8 mouse cellular contexts compared by ENCODE assay signal in the genomic region with DNA sequence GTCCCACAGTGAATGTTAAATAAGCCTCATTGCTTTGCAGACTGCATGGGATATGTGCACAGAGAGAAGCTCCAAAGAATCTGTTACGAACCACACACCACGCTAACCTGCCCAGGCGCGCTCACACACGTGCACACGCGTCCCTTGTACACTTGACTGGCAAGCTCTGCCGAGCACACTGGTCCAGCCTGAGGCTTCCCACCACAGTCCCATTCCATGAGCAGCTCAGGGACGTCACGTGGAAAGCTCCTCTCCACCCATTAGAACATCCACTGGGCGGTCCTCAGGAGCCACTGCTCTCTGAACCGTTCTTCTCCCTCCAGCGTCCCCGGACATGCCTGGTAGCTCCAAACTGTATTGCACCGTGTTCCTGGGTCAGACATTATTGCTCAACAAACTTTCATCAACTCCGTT.
DNase-seq lines count a peak whose midpoint lies in the region; ATAC-seq and TF ChIP-seq lines count a peak whose summit lies in the region.

No protein-coding gene starts in this region.

- intact Hi-C loops in gastrocnemius, adult 2 months (cut with DNase I): loop anchor here (2.0 to 10.0 kb wide), 2 partner anchors 198 to 320 kb away; no protein-coding TSS in a partner anchor

- no peaks in the 10 kb centered on the region for H3K27me3 ChIP-seq in hindbrain, embryonic 14.5 days (ENCODE audit: control insufficient read depth, insufficient read depth, low read length)
- H3K27me3 ChIP-seq in limb, embryonic 11.5 days (ENCODE audit: control insufficient read depth, insufficient read depth, low read length): no peaks in the 10 kb centered on the region
- H3K27me3 ChIP-seq in splenic B cell, adult 2 months (ENCODE audit: control insufficient read depth, insufficient read depth, low read length, poor library complexity, severe bottlenecking): no peaks in the 10 kb centered on the region

- TF ChIP-seq CTCF in gastrocnemius, adult 2 months (IDR thresholded peaks at IDR 0.05): no peak

- ATAC-seq in hindbrain, embryonic 14.5 days (ENCODE audit: low FRiP score): peak; percentile 77; the same call in 1 of the 2 replicates
- peak; percentile 78; the same call in 1 of the 2 replicates for ATAC-seq in limb, embryonic 11.5 days (ENCODE audit: insufficient number of reproducible peaks, low FRiP score, low TSS enrichment, low read depth)

- H3K27ac ChIP-seq in gastrocnemius, adult 2 months: peak overlapping the region; percentile 75
- H3K27ac ChIP-seq in hindbrain, embryonic 14.5 days: no peak overlapping the region
- H3K27ac ChIP-seq in limb, embryonic 11.5 days (replicated peaks; ENCODE audit: low read depth, low read length): no peak overlapping the region

- peak; percentile 31 for DNase-seq in layer of hippocampus, adult 9-11 months
- no peak for DNase-seq in layer of hippocampus, postnatal 25 days (ENCODE audit: extremely low spot score in 1 of 2, low spot score in 1 of 2)
- DNase-seq in cerebellum, postnatal 36 days: peak; percentile 38
- peak; percentile 67 for DNase-seq in gastrocnemius, adult 2 months
- DNase-seq in hindbrain, embryonic 14.5 days (ENCODE audit: low spot score): no peak
- DNase-seq in limb, embryonic 11.5 days (ENCODE audit: low spot score): peak; percentile 73
- DNase-seq in mesoderm, embryonic 11.5 days (ENCODE audit: low read depth, low spot score): peak; percentile 61
- DNase-seq in splenic B cell, adult 2 months (ENCODE audit: low read depth, low spot score): peak; percentile 13

- H3K4me3 ChIP-seq in gastrocnemius, adult 2 months: peak overlapping the region; percentile 79
- peak overlapping the region; percentile 33 for H3K4me3 ChIP-seq in hindbrain, embryonic 14.5 days (replicated peaks; ENCODE audit: low read length)
- H3K4me3 ChIP-seq in limb, embryonic 11.5 days (ENCODE audit: low read depth, low read length): peak overlapping the region; percentile 45

- WGBS in hindbrain, embryonic 14.5 days: 1% methylated on average over 16 of the region's 16 CpGs
- under 1% methylated on average over 16 of the region's 16 CpGs for WGBS in limb, embryonic 11.5 days

- H3K9ac ChIP-seq in hindbrain, embryonic 14.5 days: peak overlapping the region; percentile 34
- H3K9ac ChIP-seq in limb, embryonic 11.5 days (ENCODE audit: low read length): peak overlapping the region; percentile 56

- peak overlapping the region; percentile 64 for H3K4me2 ChIP-seq in hindbrain, embryonic 14.5 days (replicated peaks)
- H3K4me2 ChIP-seq in limb, embryonic 11.5 days (ENCODE audit: low read depth, severe bottlenecking): peak overlapping the region; percentile 83

- no peaks in the 10 kb centered on the region for H3K9me3 ChIP-seq in hindbrain, embryonic 14.5 days (ENCODE audit: control insufficient read depth, low read length)
- H3K9me3 ChIP-seq in limb, embryonic 11.5 days (ENCODE audit: control insufficient read depth, low read length): no peaks in the 10 kb centered on the region

- no peaks in the 10 kb centered on the region for H3K36me3 ChIP-seq in hindbrain, embryonic 14.5 days (replicated peaks; ENCODE audit: control insufficient read depth, insufficient read depth)
- H3K36me3 ChIP-seq in limb, embryonic 11.5 days (ENCODE audit: control insufficient read depth, insufficient read depth, low read length): no peaks in the 10 kb centered on the region
- no peaks in the 10 kb centered on the region for H3K36me3 ChIP-seq in splenic B cell, adult 2 months (ENCODE audit: control insufficient read depth, insufficient read depth, low read length, poor library complexity, severe bottlenecking)

- no peaks in the 10 kb centered on the region for H3K4me1 ChIP-seq in hindbrain, embryonic 14.5 days (replicated peaks; ENCODE audit: control insufficient read depth, insufficient read depth, low read length)
- 0 out of 2 replicates have a peak, but pooled peaks cover 4% of the 10 kb centered on the region for H3K4me1 ChIP-seq in limb, embryonic 11.5 days (ENCODE audit: control insufficient read depth, insufficient read depth, low read length)

Comparison
In these comparisons a context has a peak if more than half of its experiments do, and no peak if none do; other contexts are left out.
1. DNase-seq: peak in layer of hippocampus, adult 9-11 months (single experiment), cerebellum, postnatal 36 days (2 of 2), gastrocnemius, adult 2 months (single experiment), limb, embryonic 11.5 days (single experiment), mesoderm, embryonic 11.5 days (single experiment) and splenic B cell, adult 2 months (single experiment); none in layer of hippocampus, postnatal 25 days (0 of 2) and hindbrain, embryonic 14.5 days (single experiment).
2. Peak in every context shown above with its lines, with median percentiles within 50 percentile points of each other: H3K4me3 ChIP-seq.